Mouse (Mus musculus) heart, postnatal 36 days (tissue): ENCODE measurements around the gene Sh3d21. TPM values are rescaled to one million over a fixed set of nuclear protein-coding genes. Genes with fewer than 3 reads are reported as not detected.

Source experiments
- DNase-seq, 2 experiments: peaks; one replicate each; pipeline ENCODE4 v3.0.0; 2021 to 2022
- intact Hi-C: fragments of 180-260 bp; cut with DNase I; formaldehyde crosslinking; loops from one replicate; pipeline ENCODE4 v1.15.1; 2025
- total RNA-seq, 2 experiments: library from RNA; stranded (reverse); gene quantifications; 2 replicates each; pipeline ENCODE4 v1.2.3; 2021

Sh3d21 gene
- total RNA-seq, 2 experiments from 2014 or later = 2.4 to 3.6 TPM

DNA sequence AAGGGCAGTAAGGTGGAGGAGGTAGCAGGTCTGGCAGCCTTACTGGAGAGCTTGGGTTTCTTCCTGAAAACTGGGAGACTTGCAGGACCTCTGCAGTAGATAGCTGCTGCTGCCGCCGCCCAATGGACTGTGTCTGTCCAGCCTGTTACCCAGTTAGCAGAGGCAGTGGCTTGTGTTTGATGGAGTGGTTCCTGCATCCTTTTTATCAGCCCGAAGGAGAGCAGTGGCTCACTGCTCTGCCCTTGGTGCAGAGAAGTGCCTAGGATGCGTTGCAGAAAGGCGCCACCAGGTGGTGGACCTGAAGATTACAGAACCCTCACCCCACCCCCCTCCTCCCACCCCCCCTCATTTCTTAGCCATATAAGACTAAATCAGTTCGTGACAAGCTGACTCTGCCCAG lies 49.3 kb downstream of the Sh3d21 start:
- intact Hi-C loops = loop anchor here (1.0 to 5.0 kb wide), 2 partner anchors 28 to 148 kb away; partner anchors contain the start of gene Trappc3
- DNase-seq = peak; percentile 71 to 74

DNA sequence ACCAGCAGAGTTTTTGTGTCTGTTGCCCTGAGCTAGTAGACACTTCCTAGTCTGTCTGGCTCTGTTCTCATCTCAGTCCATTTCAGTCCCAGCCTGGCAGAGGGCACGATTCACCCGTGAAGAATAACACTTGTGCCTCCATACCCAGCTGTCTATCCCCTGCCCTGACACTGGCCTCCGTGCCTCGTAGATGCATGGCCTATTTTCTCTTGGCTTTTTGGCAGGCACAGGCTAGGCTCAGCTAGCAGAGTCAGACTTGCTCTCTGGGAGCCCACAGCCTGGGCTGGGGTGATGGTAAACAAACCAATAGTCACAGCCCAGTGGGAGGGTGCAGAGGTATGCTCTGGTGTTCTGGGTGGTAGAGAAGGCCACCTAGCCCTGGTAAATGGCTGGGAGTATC lies 50.0 kb downstream of the Sh3d21 start:
- intact Hi-C loops = loop anchor here (5.0 kb wide), 1 partner anchor 149 kb away; the partner anchor contains the start of gene Trappc3
- no peak for DNase-seq

- intact Hi-C loops = loop anchor here (2.0 to 5.0 kb wide), 2 partner anchors 38 to 151 kb away; partner anchors contain the start of gene Trappc3
- DNase-seq = no peak
Measured at GRCm38 (mm10) chr4:126111153-126111549, 52.1 kb downstream of the Sh3d21 start.

- intact Hi-C loops = loop anchor here (2.0 to 5.0 kb wide), 2 partner anchors 38 to 152 kb away; partner anchors contain the start of gene Trappc3
- peak; percentile 85 to 88 for DNase-seq
Measured at GRCm38 (mm10) chr4:126110374-126111152, 52.7 kb downstream of the Sh3d21 start.

DNA sequence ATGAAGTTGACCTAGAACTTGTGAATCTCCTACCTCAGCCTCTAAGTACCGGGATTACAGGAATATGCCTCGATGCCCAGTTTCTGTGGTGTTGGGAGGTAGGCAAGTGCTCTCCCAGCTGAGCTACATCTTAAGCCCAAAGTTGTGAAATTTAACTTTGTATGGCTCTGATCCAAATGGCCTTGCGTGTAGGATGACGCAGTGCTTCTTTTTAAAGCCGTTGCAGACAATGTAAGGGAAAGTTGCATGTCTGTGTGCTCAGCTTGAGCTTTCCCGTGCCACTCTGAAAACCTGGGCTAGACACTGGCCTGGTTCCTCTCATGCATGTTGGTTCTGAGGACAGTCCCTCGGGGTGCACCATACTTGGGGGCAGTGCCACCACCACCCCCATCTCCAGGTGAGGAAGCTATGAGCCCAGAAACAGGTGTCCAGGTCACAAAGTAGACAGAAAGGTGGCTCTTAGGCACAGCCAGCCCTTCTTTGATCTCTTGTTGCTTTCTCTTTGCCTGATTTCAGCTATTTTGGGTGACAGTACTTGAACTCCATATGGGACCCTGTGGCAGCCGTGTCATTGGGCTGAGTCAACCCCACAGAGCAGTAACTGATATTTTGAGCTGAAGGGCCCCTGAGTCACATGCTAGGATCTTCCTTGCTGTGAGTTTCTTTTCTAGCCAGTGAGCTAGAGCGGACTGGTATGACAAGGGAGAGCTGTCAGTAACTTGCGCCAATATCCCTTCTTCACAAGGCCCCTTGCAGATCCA lies 53.5 kb downstream of the Sh3d21 start:
- DNase-seq = no peak
- intact Hi-C loops = loop anchor here (2.0 to 5.0 kb wide), 3 partner anchors 39 to 153 kb away; partner anchors contain the start of genes Thrap3 and Trappc3

DNA sequence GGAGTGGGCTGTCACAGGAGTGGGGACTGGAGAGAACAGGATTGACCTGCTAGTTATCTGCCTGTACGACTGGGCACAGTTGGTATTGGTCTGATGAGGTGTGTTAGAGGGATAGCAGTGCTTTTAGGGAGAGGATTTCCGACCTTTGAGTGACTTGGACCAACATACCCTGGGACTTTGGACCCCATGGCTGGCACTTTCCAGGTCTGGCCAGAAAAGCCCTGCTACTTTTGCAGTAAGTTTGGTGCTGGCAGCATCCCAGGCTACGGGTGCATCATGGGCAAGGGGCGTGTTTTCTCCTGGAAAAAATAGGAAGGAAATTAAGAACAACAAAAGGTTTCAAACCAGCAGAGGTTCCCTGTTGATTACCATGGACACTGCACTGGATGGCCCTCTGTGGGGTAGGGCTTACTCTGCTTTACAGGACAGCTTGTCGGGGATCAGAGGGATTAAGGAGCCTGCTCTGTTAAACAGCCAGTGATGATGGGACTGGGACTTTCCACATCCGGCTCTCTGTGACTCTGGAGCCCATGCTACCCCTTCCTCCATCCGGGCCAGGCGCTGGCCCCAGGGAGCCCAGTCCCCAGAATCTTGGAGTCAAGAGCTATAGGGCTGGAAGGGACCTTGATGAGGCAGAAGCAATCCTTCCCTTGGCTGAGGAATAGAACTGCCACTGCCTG lies 55.1 kb downstream of the Sh3d21 start:
- intact Hi-C loops = loop anchor here (5.0 kb wide), 1 partner anchor 94 kb away; the partner anchor contains the start of gene Thrap3
- DNase-seq = peak in 1 of 2 experiments; percentile 29

DNA sequence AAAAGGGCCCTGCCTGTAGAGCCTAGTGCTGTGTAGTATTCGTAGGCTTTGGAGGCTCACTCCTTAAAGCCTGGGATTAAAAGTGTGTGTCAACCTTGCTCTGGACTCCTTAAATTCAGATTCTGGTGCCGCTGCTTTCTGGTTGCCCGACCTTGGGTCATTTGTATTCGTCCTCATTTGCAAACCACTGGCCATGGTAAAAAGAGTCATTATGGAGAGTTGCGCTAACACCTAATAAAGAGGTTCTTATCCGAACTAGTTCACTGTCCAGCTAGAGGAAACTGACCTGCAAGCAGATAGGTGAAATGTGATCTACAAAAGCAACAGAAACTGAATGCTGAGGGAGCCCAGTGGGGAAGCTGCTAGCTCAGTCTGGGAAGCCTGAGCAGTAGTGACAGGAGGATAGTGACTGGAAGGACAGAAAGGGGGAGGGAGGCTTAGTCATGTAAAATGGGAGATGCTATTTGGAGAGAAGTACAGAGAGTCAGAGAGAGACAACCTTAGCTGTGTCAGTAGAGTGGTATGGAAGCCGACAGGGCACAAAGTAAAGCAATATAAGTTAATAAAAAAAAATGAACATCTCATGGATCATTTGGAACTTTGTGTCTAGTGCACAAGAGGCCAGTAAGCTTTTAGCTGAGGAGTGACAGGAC lies 58.0 kb downstream of the Sh3d21 start:
- intact Hi-C loops = loop anchor here (5.0 kb wide), 1 partner anchor 97 kb away; the partner anchor contains the start of gene Thrap3
- DNase-seq = no peak

GRCm38 (mm10) chr4:126104261-126105075 lies 58.8 kb downstream of the Sh3d21 start:
- intact Hi-C loops = loop anchor here (5.0 kb wide), 1 partner anchor 98 kb away; the partner anchor contains the start of gene Thrap3

DNA sequence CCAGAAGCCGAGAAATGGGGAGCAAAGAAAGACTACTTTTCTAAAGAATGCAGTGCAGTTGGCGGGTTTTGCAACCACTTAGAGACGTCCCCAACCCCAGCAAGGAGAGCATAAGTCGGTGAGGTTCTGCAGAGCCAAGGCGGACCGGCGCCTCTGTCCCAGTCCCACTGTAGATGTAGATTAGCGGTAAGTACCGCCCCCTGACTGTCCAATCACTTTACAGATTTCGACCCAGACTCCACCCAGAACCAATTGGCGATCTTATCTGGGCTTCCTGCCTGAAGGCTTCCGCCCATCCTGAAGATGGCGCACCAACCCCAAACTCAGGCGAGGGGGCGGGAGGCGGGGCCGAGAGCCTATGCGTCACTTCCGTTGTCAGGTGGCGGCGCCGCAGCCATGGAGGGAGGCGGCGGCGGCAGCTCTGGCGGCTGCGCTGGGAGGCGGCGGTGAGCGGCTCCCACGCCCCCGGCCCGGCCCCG lies 59.7 kb downstream of the Sh3d21 start, which contains the start of gene Stk40:
Gene Stk40, plus strand, starts transcription at position 368 of the 479 bp plus-strand sequence.
- peak; percentile 93 to 94 for DNase-seq
- intact Hi-C loops = no loop called here

More at GRCm38 (mm10) chr4:126104261-126105075, 58.8 kb downstream of the Sh3d21 start:
- DNase-seq = no peak

DNA sequence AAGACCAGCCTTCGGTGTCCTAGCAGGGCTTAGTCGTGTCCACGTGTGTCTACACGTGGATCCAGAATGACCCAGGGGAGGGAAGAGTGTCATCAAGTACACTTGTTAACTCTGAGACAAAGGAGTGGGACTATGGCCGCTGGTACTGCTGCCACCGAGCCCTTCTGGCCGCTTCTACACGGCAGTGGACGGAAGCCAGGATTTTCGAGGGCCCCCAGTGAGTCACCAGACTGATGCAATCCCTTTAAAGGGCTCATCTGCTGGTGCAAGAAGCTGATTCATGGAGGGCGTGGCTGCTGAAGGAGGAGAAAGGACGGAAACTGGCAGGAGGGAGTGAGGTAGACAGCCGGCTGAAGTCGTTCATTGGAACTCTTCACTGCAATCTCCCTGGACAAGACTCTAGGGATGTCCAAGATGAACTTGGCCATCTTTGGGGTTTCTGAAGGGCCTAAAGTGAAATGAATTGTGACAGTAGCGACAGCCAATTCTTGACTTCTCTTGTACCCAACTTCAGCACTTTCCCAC lies 60.2 kb downstream of the Sh3d21 start:
- DNase-seq = peak; percentile 83 to 90
- intact Hi-C loops = no loop called here

DNA sequence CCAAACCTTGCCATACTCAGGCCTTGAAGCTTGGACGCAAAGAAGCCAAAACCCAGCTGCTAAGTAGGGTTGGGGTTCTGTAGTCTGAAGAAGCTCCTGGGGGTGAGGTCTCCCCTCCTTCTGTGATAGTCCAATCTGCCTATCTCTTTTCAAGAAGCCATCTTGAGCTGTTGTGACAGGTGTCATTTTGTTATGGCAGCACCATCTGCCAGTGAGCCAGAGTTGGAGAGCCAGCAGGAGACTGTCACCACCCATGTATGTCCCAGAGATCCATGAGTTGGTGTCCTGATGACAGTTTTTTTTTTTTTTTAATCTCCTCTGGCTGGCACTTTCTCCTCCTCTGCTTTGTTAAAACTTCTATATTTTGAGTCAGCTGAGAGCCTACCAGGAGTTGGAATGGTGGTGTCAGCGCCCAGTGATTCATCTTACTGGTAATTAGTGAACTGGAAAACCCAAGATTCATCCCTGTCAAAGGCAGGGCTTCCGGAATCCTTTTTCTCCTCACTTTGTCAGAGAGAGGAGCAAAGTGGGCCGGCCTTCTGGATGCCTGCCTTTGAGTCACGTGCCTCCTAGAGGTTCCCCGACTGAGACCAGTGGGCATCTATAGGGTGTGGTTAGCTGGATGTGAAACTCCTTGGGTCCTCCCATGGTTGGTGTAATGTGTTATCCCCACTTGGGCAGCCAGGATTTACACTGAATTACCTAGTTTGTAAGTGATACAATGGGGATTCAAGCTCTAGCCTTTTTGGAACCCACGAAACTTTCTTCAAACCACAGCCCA lies 61.0 kb downstream of the Sh3d21 start:
- DNase-seq = peak in 1 of 2 experiments; percentile 44
- intact Hi-C loops = no loop called here

- DNase-seq = no peak
- intact Hi-C loops = no loop called here
Measured at GRCm38 (mm10) chr4:126100764-126101163, 62.5 kb downstream of the Sh3d21 start.

Other genes starting within 250 kb of the Sh3d21 start
- gene Csf3r, start 138.9 kb downstream of the Sh3d21 start, total RNA-seq = 1 to 10 TPM in 1 of 2 experiments, under 1 TPM in 1; 1.00 to 1.6 TPM
- gene Mrps15, start 116.6 kb downstream of the Sh3d21 start, total RNA-seq = 10 to 100 TPM; 79.5 to 82.5 TPM
- gene Oscp1, start 104.9 kb downstream of the Sh3d21 start, total RNA-seq = 1 to 10 TPM; 2.5 to 2.7 TPM
- 10 to 100 TPM; 14.5 to 16.4 TPM for gene Lsm10, start 66.9 kb downstream of the Sh3d21 start, total RNA-seq
- 10 to 100 TPM; 33.6 to 41.5 TPM for gene Stk40, start 59.5 kb downstream of the Sh3d21 start, total RNA-seq
- gene Eva1b, start 15.7 kb downstream of the Sh3d21 start, total RNA-seq = 10 to 100 TPM; 15.7 to 16.2 TPM
- 100 to 1,000 TPM; 119 to 123 TPM for gene Thrap3, start 39.3 kb upstream of the Sh3d21 start, total RNA-seq
- 100 to 1,000 TPM; 248 to 259 TPM for gene Map7d1, start 92.9 kb upstream of the Sh3d21 start, total RNA-seq
- 10 to 100 TPM; 45.9 to 46.3 TPM for gene Trappc3, start 98.8 kb upstream of the Sh3d21 start, total RNA-seq
- under 1 TPM; 0.61 to 0.62 TPM for gene Col8a2, start 123.3 kb upstream of the Sh3d21 start, total RNA-seq
- gene Adprhl2, start 158.2 kb upstream of the Sh3d21 start, total RNA-seq = 10 to 100 TPM; 12.2 TPM
- gene Tekt2, start 162.2 kb upstream of the Sh3d21 start, total RNA-seq = under 1 TPM; 0.44 to 0.84 TPM